Mouse (Mus musculus) mammary gland, adult 2 months (tissue): ENCODE results near the gene Tldc1. TPM values are rescaled to one million over a fixed set of nuclear protein-coding genes. Genes with fewer than 3 reads are reported as not detected.

Experiments used
- polyA plus RNA-seq: library from polyadenylated mRNA; depleted of rRNA; stranded (reverse); fragments of >200 nt; gene quantifications from 2 replicates; pipeline ENCODE4 v1.2.3, GENCODE M21; 2012; ENCODE audit warnings: low replicate concordance; rRNA removed

Tldc1 gene
- polyA plus RNA-seq, result 9.8 and 10.4 TPM in 2 replicates

GRCm38 (mm10) chr8:119778263-119778662 lies at the start of gene Tldc1:
Gene Tldc1, minus strand, starts transcription at chr8:119778416.

Other genes starting within 250 kb of the Tldc1 start
- 76.3 and 88.2 TPM in 2 replicates for gene Mbtps1, start 219.7 kb downstream of the Tldc1 start, polyA plus RNA-seq
- gene Hsdl1, start 203.2 kb downstream of the Tldc1 start, polyA plus RNA-seq, result 22.5 and 27.9 TPM in 2 replicates
- gene Dnaaf1, start 203.2 kb downstream of the Tldc1 start, polyA plus RNA-seq, result not detected in 2 replicates
- gene Taf1c, start 173.2 kb downstream of the Tldc1 start, polyA plus RNA-seq, result 21.6 and 47.0 TPM in 2 replicates
- not detected in 2 replicates for gene Adad2, start 165.7 kb downstream of the Tldc1 start, polyA plus RNA-seq
- 1.4 and 1.7 TPM in 2 replicates for gene Kcng4, start 142.7 kb downstream of the Tldc1 start, polyA plus RNA-seq
- 8.0 and 21.8 TPM in 2 replicates for gene Wfdc1, start 112.1 kb downstream of the Tldc1 start, polyA plus RNA-seq
- 2.5 and 2.9 TPM in 2 replicates for gene Atp2c2, start 78.4 kb downstream of the Tldc1 start, polyA plus RNA-seq
- 212 and 609 TPM in 2 replicates for gene Cotl1, start 62.1 kb upstream of the Tldc1 start, polyA plus RNA-seq
- gene Klhl36, start 83.8 kb upstream of the Tldc1 start, polyA plus RNA-seq, result 20.4 and 49.9 TPM in 2 replicates
- 43.6 and 78.8 TPM in 2 replicates for gene Usp10, start 131.9 kb upstream of the Tldc1 start, polyA plus RNA-seq
- gene Gm20388, start 132.4 kb upstream of the Tldc1 start, polyA plus RNA-seq, result 79.6 and 91.0 TPM in 2 replicates
- gene Crispld2, start 214.0 kb upstream of the Tldc1 start, polyA plus RNA-seq, result 26.0 and 30.3 TPM in 2 replicates